Mouse (Mus musculus) adrenal gland, adult (tissue): ENCODE results near the gene Chd1l.
A peak's percentile ranks its signal among the peaks of the same experiment; 100 is the strongest.

Experiments
- DNase-seq, 2 experiments: peaks; one replicate each; pipeline ENCODE4 v3.0.0; 2022 to 2023; ENCODE audit warnings: low spot score in 1 of 2; ENCODE audit not compliant: inconsistent age in 2 of 2

Chd1l gene

GRCm38 (mm10) chr3:97525458-97525857, 84.5 kb downstream of the Chd1l start:
- no peak for DNase-seq

- peak in 1 of 2 experiments; percentile 40 for DNase-seq
These were observed 85.2 kb downstream of the Chd1l start for GRCm38 (mm10) chr3:97524835-97525234.

DNA sequence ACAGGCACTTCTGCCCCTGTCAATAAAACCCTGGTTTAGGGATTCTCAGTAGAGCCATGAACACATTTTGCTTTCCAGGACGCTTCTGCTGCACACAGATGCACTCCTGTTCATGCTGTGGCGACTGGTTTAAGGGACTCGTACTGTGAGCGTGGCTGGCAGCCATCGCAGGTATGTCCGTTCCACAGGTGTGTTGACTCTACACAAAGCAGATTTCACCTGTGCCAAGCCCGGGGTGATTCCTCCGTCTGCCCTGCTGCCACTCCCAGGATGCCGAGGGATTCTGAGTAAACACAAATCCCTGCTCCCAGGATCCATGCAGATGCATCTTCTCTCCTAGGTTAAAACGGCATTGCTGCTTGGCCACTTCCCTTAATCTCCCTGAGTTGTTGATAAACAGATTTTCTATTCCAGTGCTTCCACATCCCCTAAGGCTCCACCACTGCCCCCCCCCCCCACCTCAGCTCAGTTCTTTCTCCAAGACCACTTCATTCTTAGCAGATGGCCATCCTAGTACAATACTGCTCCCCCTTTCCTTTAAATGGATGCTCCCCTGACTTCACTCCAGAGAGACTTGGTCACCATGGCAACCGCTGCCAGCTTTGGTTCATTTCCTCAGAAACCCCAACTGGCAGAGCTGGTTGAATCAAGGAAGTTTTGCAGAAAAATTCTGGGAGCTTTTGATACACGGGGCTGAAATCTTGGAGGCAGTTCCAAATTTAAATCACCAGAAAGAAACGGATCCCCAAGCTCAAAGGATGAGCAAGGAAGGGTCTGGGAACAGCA, 87.9 kb downstream of the Chd1l start:
- no peak for DNase-seq

- no peak for DNase-seq
These were observed 90.1 kb downstream of the Chd1l start for GRCm38 (mm10) chr3:97519883-97520282.

- DNase-seq, result no peak
These were observed 97.7 kb downstream of the Chd1l start for GRCm38 (mm10) chr3:97512296-97512695.
